Mouse (Mus musculus): ENCODE results near the gene Atp2c1.

- TF ChIP-seq CTCF (IDR thresholded peaks at IDR 0.05; ENCODE audit: control insufficient read depth, insufficient read depth, insufficient replicate concordance, low read depth, low read length) (no peak), POLR2A (IDR thresholded peaks at IDR 0.05; ENCODE audit: control insufficient read depth, low read depth, low read length) (no peak)
Measured at GRCm38 (mm10) chr9:105502389-105502788, 24.7 kb downstream of the Atp2c1 start.
